Mouse (Mus musculus) heart, adult 2 months (tissue): ENCODE results near the gene Slc24a3.

Experiments used
- CTCF ChIP-seq: fragments of 200-600 bp; IDR thresholded peaks from 2 replicates; pipeline ENCODE4 v1.8.1; 2022; ENCODE audit warnings: antibody characterized with exemption, mild to moderate bottlenecking, moderate library complexity
- EP300 ChIP-seq: fragments of 200-500 bp; IDR thresholded peaks from 2 replicates; pipeline ENCODE4 v1.6.1; 2011; ENCODE audit warnings: low read depth, low read length, control low read depth; ENCODE audit not compliant: insufficient read depth
- POLR2A ChIP-seq: fragments of 200-500 bp; IDR thresholded peaks from 2 replicates; pipeline ENCODE4 v1.6.1; 2011; ENCODE audit warnings: mild to moderate bottlenecking, low read depth, low read length, control low read depth; ENCODE audit not compliant: insufficient read depth

DNA sequence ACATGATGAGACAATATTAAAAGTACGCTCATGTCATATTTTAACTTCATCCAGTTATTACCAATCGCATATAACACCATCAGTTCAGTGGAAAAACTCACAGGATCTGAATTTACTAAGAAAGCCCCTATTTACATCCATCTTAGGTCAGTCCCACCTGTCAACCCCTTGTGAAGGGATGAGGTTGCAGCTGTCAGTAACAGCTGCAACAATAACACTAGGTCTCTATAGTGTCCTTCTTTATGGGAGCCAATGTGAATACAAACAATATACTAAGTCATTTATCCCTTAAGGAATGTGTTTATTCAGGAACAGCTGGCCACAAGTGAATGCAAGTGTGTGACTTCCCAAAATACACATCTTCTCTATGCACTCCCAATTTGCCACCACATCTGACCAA is 388.2 kb downstream of the Slc24a3 start:
- TF ChIP-seq POLR2A (no peak), CTCF (no peak), EP300 (no peak)
